Mouse (Mus musculus) cortical plate, adult 2 months (tissue): ENCODE results near the gene Nfkb1.

Experiments used
- CTCF ChIP-seq: fragments of 200-500 bp; IDR thresholded peaks from 2 replicates; pipeline ENCODE4 v1.5.1; 2011; ENCODE audit warnings: mild to moderate bottlenecking, control low read depth, low read length; ENCODE audit not compliant: insufficient read depth; ENCODE audit errors: extremely low read depth
- POLR2A ChIP-seq: fragments of 200-500 bp; IDR thresholded peaks from 2 replicates; pipeline ENCODE4 v1.6.1; 2011; ENCODE audit warnings: mild to moderate bottlenecking, low read length, control low read depth; ENCODE audit not compliant: insufficient read depth; ENCODE audit errors: extremely low read depth

DNA sequence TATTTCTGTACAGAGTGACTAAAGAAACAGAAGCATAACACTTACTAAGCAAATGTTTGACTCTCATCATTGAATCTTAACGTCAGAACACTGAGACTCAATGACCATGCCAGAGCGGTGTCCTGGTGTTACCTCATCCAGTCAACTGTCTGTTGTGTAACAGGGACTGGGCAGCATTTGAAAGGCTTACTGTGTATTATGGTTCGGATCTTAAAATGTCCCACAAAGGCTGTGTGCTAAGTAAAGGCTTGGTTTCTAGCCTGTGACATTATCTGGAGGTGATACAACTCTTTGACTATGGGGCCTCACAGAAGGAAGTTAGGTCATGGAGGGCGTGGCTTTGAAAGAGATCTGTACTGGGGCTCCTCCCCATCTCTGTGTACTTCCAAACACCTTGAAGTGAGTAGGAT lies 104.9 kb downstream of the Nfkb1 start:
- TF ChIP-seq POLR2A (no peak), CTCF (no peak)
